Mouse (Mus musculus): ENCODE measurements around the gene Sec22b.

Gene Sec22b

DNA sequence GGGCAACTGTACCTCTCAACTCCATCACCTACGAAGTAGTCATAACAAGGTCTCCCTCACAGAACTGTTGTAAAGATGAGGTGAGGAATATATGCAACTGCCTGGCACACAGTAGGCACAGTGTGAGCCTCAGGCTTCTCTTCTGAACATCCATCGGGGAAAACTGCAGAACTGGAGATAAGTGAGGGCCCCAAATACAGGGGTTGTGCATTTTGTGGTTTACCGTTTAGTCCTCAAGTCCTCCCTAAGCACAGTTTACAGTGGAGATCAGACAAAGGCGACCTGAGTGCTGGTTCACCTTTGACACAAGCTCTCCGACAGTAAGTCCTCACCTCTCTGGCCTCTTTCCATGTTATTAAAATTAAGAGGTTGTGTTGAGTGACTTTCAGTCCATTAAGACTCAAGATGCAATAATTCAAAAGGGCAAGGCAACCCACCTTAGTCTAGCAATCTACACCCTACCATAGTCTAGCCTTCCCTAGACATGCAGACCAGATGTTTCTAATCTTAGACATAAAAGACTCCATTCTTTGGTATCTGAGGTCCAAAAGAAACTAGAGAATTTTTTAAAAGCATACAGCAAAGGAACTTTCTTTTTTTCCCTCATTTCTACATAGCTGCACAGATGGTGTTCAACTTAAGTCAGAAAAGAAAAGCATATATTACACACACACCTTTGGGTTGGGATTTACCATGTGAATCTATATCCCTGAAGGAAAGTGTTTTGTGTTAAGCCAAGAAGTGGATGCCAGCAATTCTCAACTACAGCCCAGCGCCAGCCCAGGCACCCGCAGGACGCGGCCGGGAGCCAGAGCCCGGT lies 40.7 kb downstream of the Sec22b start:
- no peak for DNase-seq

DNA sequence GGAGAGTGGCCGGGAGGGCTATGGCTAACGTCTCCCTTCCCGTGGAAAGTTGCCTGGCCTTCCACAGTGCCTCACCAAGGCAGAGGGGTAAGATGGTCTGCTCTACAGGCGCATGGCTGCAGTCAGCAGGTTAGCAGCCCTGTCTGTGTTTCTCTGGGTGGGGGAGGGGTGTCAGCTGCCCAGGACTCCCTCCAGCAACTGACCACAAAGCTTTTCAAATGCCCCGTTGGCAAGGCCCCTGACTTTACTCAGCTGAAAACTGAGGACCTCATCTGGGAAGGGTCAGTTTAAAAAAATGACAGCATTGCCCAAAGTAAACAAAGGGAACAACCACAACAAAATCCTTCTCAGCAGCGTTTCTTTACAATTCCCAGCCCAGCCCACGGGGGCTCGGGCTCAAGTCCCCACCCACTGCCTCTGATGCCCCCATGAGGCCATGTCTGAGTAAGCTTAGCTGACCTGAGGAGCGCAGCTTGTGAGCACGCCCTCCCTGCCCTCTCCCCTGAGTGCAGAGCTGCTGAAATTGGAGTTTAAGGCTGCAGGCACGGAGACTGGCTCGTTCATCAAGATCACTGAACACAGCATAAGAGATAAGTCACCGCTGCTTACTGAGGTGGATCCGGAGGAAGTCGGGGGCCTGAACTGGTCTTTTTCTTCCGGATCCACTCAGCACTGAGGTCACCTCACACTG lies 41.4 kb downstream of the Sec22b start:
- no peak for DNase-seq

DNA sequence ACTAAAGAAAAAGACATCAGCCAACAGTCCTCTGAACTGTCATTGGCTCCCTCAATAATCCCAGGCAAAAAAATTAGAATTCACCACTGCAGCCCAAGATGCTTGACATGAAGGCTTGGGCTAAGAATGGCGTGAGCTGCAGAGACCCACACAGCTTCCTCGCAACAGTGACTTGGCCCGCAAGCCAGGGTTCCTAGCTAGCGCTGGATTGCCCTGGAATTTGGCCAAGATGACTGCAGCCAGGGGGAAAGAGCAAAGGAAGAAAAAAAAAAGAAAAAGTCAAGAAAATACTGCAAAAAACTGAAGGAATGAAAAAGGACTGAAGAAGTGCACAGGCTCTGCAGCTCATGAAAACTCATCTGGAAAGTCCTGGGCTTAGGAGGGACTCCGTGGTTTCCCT lies 43.5 kb downstream of the Sec22b start:
- no peak for DNase-seq

DNA sequence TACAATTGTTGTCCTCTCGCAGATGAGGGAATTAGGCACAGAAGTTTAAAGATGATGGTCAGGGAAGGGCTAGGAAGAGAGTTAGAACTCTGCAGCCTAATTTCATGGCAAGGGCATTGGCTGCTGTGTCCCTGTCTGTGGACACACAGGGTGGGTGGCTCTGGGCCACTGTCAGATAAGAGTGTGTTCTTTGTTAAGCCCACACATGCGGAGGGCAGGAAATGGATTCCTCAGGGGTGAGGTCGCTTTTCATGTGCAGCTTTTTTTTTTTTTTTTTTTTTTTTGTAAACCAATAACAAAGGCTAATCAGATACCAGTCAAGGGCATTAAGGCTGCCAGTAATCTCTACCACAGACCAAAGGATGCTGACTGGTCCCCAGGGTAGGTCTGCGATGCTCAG lies 45.4 kb downstream of the Sec22b start:
- no peak for DNase-seq

DNA sequence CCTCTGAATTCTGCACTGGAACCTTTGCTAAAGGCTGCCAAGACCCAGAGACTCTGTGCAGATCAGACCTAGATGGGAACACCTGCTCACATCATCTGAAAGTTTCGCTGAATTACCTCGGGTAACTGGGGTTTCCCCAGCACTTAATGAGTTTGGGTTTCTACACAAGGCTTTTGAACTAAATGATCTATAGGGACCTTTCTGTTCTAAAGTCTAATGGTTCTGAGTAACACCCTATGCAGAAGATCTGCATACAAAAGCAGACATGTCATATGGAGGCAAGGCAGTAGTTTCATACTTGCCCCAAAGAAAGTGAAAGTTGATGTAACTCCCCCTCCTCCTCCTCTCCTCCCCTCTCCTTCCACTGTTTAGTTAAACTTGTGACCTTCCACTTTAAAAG lies 47.5 kb downstream of the Sec22b start:
- DNase-seq, result no peak

DNA sequence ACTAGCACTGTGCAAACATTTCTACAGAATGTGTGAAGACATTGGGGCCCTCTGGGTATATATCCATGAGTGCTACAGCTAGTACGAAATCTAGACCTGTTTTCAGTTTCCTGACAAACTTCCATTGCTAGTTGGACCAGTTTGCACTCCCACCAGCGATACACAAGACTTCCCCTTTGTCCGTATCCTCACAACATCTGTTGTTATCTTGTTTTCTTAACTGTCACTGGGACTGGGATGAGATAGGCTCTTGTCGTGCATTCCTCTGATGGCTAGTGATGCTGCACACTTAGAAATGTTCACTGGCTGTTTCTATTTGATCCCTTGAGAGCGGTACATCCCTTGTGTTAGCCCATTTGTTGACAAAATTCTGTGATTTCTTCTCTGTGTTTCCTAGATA lies 49.0 kb downstream of the Sec22b start:
- no peak for DNase-seq

DNA sequence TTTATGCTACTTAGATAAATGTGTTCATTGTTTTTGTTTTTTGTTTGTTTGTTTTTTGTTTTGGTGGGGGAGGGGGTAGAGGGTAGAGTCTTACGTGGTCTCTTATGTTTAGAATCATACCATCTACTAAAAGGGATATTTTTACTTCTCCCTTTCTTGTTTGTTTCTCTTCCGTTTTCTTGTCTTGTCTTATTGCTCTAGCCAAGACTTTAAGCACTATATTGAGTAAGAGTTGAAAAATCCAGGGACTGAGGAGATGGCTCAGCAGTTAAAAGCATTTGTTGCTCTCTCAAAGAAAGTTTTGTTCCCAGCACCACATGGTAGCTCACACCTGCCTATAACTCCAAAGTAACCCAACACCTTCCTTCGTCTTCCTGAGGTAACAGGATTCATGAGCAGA lies 50.1 kb downstream of the Sec22b start:
- no peak for DNase-seq

DNA sequence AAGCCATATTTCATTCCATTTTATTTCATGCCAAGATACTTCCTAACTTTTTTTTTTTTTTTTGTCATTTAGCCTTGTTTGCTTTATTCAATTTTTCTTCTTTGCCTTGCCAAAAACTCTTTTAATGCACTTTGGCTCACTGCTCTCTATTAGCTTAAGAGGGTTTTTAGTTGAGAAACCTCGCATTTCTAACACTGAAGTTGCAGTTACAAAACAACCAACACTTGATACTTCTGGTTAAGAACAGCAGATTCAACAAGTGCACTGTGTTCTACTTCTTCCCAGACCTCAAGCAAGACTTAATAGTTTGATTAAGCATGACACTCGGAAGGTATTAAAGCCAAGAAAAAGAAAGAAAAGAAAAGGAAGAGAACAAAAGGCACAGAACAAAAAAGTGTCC lies 52.2 kb downstream of the Sec22b start:
- no peak for DNase-seq

DNA sequence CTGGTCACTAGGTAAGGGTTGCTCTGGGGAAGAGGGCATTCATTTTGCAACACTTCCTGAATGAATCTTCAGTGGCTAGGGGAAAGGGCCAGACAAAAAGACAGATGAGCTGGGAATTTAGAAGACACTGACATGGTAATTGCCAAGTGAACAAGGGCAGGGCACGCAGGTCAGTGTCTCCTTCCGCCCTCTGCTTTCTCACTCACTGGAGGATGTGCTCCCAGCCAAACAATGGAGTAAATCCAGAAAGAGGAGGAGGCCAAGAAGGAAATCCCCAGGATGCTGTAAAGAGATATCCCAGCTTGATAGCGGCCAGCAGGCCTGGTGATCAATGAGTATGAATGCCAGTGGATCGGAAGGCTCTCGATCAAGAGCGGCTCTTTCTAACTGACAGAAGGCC lies 55.3 kb downstream of the Sec22b start:
- DNase-seq, result no peak

DNA sequence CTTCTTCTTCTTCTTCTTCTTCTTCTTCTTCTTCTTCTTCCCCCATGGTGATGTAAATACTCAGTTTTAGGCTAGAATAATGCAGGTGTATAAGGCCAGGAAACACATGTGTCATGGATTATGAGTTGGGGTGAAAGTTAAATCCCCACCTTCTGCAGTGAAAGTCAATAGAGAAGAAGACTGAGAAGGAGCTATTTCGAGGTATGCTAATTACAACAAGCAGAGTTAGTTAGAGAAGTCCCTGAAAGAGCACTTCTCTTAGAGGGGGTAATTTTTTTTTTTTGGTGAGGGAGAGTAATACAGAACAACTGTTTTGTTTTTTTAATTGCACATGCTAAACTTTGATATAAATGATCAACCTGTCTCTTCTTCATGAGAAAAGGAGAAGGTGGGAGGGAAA lies 55.9 kb downstream of the Sec22b start:
- DNase-seq, result no peak

DNA sequence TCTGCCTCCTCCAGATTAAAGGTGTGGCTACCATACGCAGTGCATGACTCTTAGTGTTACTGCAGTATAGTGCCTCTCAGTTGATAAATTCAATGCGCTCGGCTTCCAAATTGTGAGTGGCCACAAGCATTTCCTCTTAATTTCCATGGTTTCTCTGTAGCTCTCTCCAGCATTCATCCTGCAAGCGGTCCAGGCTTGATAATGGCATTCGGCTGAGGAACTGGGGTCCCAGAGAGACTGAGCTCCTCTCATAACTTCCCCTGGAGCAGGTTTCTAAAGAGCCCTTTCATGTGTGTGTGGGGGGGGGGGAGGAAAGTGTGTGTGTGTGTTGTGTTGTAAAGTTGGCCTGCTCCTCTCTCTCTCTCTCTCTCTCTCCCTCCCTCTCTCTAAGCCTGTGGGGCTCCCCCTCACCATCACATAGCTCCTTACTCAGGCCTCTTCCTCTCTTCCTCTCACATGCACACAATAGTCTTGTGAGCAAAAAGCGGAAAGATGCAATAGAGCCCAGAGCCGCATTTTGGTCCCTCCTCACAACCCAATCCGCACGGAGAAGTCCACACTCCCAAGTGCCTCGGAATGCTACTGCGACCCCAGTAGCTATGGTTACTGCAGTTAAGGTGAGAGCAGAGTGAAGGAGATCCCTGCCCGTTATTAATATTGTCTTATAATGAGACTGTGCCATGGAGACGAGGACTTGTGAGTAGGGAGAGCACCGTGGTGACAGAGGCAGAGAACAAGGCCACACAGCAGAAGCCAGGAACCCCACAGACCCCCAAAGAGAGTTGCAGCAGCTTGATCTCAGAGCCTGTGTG lies 60.0 kb downstream of the Sec22b start:
- DNase-seq, result no peak

DNA sequence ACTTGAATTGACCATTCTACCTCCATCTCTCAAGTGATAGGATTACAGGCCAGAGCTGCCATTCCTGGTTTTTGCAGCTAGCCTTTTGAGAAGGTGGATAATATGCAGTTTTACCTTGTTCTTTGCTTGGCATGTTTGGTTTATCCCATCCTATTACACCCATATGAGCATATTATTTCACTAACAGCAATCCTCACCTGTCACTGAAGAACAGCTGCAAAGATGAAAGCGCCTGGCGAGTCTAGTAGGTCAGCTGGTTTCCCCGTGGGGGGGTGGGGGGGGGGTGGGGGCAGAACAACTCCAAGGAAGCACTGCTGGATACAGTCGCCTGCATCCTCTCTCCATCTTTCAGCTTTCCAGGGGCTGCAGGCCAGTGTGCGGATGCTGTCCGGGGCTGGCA lies 61.0 kb downstream of the Sec22b start:
- no peak for DNase-seq

DNA sequence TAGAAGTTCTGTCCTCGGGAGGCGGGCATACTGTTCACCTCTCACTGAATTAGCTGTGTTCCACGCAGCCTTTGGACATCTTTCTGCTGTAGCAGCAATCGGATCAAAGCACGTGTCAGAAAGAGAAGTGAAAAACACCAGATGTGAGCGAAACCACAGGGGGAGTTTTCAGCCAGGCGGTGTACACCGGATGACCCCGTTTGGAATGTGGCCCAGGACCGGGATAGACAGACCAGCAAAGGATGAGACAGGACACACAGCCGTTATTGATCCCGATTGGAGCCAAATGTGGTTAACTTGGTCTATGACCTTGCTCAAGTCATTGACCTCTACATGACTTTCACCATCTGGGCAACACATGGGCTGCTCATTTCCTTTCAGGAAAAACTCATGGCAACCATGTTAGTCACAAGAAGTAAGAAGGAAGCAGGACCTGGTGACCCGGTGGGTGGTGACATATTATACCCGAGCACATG lies 63.9 kb downstream of the Sec22b start:
- no peak for DNase-seq

DNA sequence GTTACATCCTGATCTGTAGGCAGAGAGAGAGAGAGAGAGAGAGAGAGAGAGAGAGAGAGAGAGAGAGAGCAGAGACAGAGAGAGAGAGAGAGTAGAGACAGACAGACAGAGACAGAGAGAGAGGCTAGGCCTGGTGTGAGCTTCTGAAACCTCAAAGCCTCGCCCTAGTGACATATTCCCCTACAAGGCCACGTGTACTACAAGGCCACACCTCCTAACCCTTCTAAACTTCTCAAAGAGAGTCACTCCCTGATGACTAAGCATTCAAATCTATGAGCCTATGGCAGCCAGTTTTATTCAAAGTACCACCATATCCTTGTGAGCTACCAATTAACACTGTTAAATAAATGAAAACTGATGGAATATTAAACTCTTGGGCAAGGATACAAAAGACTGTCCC lies 66.6 kb downstream of the Sec22b start:
- DNase-seq, result no peak

DNA sequence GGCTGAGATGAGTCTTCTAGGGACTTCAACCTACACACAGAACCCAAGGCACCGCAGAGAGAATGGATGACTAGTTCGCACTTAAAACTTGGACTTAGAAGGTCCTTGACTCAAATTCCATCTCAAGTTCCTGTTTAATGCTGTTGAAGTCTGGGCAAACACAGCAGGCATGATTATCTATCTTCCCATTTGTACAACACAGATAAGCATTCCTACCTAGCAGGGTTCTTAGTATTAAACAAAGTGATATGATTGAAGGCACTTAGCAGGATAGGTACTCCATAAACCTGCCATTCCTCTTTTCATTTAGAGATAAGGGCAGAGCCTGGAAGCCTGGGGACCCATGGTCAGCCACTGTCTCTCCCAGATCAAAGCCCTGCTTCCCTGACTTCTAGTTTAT lies 67.2 kb downstream of the Sec22b start:
- DNase-seq, result no peak

DNA sequence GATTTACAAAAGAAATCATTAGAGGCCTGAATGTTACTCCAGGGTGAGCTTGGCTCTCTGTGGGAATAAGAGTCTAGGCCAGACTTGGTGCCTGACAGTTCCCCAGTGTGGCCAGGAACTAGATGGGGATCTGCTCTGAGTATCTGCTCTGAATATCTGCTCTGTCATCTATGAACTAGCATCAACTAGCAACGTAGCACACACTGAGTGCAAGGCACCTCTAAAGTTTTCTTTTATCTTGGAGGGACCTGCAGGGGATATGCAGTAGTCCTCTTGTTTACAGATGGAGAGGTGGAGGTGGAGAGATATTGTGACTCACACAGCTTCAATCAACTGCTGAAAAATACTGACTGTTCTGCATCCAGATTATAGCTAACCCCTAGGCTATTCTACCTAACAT lies 68.0 kb downstream of the Sec22b start:
- no peak for DNase-seq

DNA sequence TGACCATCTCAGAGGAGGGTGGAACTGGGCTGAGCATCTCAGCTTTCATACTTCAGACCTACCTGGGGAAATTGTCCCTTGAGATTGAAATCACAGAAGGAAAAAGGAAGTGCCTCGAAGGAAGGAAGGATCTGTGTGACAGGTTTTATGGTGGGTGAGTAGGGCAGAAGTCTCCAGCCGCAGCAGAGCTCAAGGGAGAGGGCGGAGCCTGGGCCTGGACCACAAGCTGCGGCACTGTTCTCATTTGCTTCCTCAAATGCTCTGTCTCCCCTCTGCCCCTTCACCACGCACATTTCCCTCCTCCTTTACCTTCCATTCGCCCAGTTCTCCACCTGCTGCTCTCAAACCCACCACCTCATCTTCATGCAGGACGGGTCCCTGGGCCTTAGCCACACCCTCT lies 70.1 kb downstream of the Sec22b start:
- DNase-seq, result no peak

DNA sequence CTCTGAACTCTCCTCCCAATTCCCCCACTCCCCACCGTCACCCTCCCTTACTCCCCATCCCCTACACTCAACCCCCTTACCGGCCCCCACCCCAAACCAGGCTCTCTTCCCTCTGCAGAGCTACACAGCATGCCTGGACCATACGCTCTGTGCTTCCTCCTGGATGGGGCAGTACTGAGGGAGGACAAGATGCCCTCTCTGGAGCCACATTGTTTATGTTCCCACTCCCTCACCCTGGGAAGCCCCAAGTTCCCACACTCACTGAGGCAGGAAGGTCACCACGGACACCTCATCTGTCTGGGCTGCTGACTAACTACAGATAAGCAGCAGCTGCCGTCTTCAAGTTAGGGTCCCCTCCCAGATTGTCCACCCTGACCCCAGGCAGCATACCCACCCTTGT lies 71.2 kb downstream of the Sec22b start:
- no peak for DNase-seq

DNA sequence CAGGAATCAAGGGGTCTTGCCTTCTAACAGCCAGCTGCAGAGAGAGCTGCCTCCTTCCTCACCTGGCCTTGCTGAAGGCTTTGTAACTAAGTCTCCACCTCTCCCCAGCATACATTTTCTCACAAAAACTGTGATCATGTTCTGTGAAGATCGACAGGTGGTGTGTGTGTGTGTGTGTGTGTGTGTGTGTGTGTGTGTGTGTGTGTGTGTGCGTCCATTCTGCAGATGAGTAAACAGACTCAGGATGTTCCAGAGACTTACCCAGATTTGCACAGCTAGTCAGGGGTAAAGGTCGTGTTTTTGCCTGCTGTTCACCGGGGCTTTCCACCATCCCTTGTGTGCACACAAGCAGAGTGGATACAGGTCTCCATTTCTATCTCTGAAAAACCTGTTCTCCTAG lies 71.7 kb downstream of the Sec22b start:
- DNase-seq, result no peak
